Mouse (Mus musculus) spleen, adult 2 months (tissue): ENCODE data around the gene Dis3l2. TPM values are rescaled to one million over a fixed set of nuclear protein-coding genes. Genes with fewer than 3 reads are reported as not detected.

ENCODE experiments used
- DNase-seq, 2 experiments: peaks; one replicate each; pipeline versions ENCODE4 v3.0.0 to v3.0.0-alpha.2; 2012 to 2021; ENCODE audit warnings: low spot score in 2 of 2, low read depth in 1 of 2
- H3K27ac ChIP-seq: fragments of 200-500 bp; 2 replicates; pipeline ENCODE4 v1.5.1; 2012; ENCODE audit warnings: low read length, inconsistent platforms; ENCODE audit not compliant: insufficient read depth
- H3K27me3 ChIP-seq: fragments of 200-500 bp; 2 replicates; pipeline ENCODE4 v1.6.1; 2012; ENCODE audit warnings: mild to moderate bottlenecking, moderate library complexity, low read length, inconsistent platforms; ENCODE audit not compliant: control insufficient read depth, insufficient read depth
- H3K36me3 ChIP-seq: fragments of 200-500 bp; 2 replicates; pipeline ENCODE4 v1.6.1; 2012; ENCODE audit warnings: mild to moderate bottlenecking, low read length, inconsistent platforms; ENCODE audit not compliant: control insufficient read depth, insufficient read depth
- H3K4me1 ChIP-seq: fragments of 200-500 bp; 2 replicates; pipeline ENCODE4 v1.6.1; 2011; ENCODE audit warnings: inconsistent platforms; ENCODE audit not compliant: control insufficient read depth, insufficient read depth, insufficient read length
- H3K4me3 ChIP-seq: fragments of 200-500 bp; 2 replicates; pipeline ENCODE4 v1.5.1; 2011; ENCODE audit warnings: mild to moderate bottlenecking, inconsistent platforms; ENCODE audit not compliant: insufficient read depth, insufficient read length; ENCODE audit errors: extremely low read depth
- CTCF ChIP-seq: fragments of 200-500 bp; IDR thresholded peaks from 2 replicates; pipeline ENCODE4 v1.5.1; 2011; ENCODE audit warnings: mild to moderate bottlenecking, inconsistent platforms; ENCODE audit not compliant: insufficient read depth, insufficient read length, insufficient replicate concordance; ENCODE audit errors: extremely low read depth
- POLR2A ChIP-seq: fragments of 200-500 bp; IDR thresholded peaks from 2 replicates; pipeline ENCODE4 v1.6.1; 2011; ENCODE audit warnings: low read depth, low read length, inconsistent platforms
- WGBS: fragments of 180-500 bp; shearing (Covaris S2); methylation state at CpG from one replicate; pipeline ENCODE4 v1.1.7; 2018; 5-methylcytosine and 5-hydroxymethylcytosine counted together
- polyA plus RNA-seq: library from polyadenylated mRNA; depleted of rRNA; stranded (reverse); fragments of >200 nt; gene quantifications from 2 replicates; pipeline ENCODE4 v1.2.3, GENCODE M21; 2012

The Dis3l2 gene
- polyA plus RNA-seq, 1 experiment: 8.8 TPM

DNA sequence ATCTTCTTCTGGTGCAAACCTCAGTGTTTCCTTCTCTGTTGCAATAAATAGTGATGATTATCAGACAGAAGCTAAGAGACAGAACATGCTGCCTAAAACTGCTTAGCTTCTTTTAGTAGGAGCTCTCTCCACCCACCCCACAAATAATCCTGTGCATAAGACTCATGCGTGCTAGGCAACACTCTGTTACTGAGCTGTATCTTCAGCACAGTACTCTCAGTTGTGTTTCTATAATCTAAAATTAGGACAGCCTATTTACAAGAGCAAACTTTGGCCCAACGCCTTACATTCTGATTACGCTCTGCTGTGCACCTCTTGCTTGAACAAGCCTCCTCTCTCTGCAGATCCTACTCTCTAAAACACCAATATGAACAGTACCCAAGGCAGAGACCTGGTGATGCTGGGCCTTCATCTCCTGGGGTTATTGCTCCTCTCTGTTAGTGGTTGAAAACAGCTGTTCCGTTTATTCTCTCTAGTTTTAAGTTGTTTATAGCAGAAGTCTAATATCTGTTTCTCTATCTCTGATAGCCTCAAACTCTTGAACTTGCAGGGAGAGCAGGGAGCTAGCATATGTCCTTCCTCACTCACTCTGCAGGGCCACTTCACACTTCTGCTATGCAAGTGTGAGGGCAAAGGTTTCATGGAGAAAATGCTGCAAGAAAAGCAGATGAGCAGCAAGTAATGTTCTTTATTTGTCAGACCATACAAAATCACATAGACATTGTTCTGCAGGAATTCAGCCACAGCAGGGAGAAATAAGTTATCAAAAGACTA, 228.2 kb downstream of the Dis3l2 start:
- TF ChIP-seq CTCF: no peak
- TF ChIP-seq POLR2A: no peak
- Histone ChIP-seq H3K4me3 (no peak overlapping the region), H3K27me3 (no peaks in the 10 kb centered on the region), H3K4me1 (no peaks in the 10 kb centered on the region), H3K36me3 (peaks cover 4% of the 10 kb centered on the region; the same call in 1 of the 2 replicates), H3K27ac (no peak overlapping the region)
- no peak for DNase-seq
- 95% methylated on average over 4 of the region's 4 CpGs for WGBS

DNA sequence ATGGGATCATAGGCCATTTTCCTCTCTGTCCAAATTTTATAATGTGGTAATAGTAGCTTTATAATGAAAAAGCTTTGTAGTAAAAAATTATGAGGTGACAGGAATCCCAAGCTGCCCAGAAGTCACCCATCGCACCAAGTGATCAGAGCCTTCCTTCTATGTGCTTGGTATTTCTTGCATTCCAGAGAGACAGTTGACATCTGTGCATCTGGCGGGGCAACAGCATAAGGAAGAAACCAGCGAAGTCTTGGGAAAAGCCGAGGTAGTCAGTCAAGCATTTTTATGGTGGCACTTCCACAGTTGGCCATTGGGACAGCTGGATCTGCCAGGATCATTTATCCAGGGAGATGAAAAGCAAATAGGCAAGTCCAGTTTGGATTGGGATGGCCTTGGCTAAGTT, 229.2 kb downstream of the Dis3l2 start:
- H3K4me3 ChIP-seq: no peak overlapping the region
- H3K27ac ChIP-seq: no peak overlapping the region
- no peak for DNase-seq
- no peaks in the 10 kb centered on the region for H3K27me3 ChIP-seq
- TF ChIP-seq POLR2A (no peak), CTCF (no peak)
- H3K4me1 ChIP-seq: no peaks in the 10 kb centered on the region
- 93% methylated on average over 4 of the region's 4 CpGs for WGBS
- peaks cover 4% of the 10 kb centered on the region; the same call in 1 of the 2 replicates for H3K36me3 ChIP-seq

DNA sequence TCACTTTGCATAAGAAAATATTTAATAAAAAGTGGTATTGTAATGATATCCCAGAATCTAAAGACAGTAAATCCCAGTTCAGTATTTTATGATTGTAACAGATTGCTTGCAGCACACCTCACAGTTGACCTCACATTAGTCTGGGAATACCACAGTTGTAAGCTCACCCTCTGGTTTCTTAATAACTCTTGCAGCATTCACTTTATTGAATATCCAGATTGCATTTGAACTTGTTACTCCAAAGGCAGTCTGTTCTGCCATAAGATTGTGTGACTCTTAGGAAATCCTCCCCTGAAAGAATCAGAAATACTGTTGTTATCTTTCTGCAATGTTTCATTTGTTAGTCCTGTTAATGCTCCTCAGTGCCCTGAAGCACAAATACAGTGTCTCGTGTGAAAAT, 230.0 kb downstream of the Dis3l2 start:
- no peak overlapping the region for H3K4me3 ChIP-seq
- TF ChIP-seq CTCF (no peak), POLR2A (no peak)
- H3K4me1 ChIP-seq: no peaks in the 10 kb centered on the region
- H3K27me3 ChIP-seq: no peaks in the 10 kb centered on the region
- peaks cover 4% of the 10 kb centered on the region; the same call in 1 of the 2 replicates for H3K36me3 ChIP-seq
- H3K27ac ChIP-seq: no peak overlapping the region
- 90% methylated on average over 1 of the region's 1 CpGs for WGBS
- no peak for DNase-seq

DNA sequence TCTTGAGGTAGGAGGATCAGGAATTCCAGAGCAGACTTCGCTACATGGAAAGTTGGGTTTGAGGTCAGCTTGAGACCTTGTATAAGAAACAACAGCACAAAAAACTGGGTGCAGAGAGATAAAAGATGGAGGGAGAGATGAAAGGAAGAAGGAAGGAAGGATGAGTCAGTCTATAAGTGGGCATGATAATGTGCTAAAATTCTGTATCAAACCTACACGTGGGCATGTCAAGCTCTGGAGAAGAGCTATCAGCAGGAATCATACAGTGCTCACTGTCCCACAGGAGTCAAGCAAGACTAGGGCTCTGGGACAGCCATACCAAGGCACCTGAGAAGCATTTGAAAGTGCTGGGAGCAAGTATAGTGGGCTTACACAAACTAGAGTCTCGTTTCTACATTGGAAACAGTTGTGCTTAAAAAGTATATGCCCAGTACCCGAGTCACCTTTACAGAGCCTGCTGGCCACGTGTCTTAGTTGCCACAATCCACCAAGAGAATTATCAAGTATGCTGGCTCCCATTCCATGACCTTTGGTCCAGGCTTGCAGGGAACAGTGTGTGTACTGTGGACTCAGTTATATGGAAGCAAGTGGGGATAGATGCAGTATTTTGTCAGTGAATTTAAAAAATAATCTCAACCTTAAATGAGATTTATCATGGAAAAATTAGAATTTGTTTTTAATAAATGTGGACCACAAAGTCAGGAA, 248.0 kb downstream of the Dis3l2 start:
- no peak for TF ChIP-seq CTCF
- no peak for TF ChIP-seq POLR2A
- Histone ChIP-seq H3K36me3 (no peaks in the 10 kb centered on the region), H3K4me1 (no peaks in the 10 kb centered on the region), H3K27ac (no peak overlapping the region), H3K27me3 (no peaks in the 10 kb centered on the region), H3K4me3 (no peak overlapping the region)
- no peak for DNase-seq
- 82% methylated on average over 5 of the region's 5 CpGs for WGBS

DNA sequence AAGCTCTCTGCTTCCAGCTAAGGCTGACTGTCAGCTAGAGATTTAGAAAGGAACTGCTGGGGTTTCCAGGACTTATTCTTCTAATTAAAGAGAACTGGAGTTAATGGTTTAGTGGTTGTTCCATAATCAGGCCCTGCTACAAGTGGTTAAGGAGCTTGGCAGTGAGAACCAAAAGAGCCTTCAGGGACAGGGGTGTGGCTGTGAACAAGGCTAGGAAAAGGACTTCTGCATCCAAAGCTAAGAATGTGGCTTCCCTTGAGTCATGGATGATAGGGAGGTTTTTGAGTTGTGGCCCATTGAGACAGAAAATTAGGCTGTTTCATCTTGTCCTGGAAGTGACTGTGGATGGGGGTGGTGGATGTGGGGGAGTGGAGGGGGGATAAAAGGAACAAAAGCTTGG, 252.2 kb downstream of the Dis3l2 start:
- Histone ChIP-seq H3K4me1 (no peaks in the 10 kb centered on the region), H3K27ac (no peak overlapping the region), H3K27me3 (no peaks in the 10 kb centered on the region), H3K36me3 (peaks cover 4% of the 10 kb centered on the region), H3K4me3 (no peak overlapping the region)
- no peak for TF ChIP-seq CTCF
- TF ChIP-seq POLR2A: no peak
- DNase-seq: no peak

DNA sequence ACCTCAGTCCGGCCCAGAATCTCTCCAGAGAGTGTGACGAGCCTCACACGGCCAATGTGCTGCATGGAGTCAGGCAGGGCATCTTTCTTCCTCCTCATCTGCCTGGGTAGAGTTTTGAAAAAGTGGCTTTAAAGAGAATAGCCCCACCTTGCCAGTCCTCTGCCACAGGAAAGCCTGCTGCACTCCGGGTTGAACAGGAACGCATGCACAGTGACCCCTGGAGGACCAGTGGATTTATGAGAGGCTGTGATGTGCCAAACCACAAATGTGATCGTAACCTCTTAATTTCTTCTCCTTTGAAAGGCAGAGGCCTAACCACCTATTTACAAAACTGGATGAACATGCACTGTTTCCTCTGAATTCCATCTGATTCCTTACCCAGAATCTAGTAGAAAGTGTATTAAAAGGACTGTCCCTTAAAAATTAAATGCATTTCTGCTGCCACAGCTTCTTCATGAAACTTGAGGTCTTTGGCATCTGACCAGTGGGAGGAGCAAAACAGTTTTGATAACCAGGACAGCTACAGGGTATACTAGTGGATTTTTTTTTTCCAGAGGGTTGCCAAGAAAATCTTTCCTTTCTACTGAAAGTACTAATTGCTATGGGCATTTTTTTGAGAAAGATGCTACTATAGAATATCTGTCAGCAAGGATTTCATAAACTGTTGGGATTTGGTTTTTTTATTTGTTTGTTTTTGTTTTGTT, 264.8 kb downstream of the Dis3l2 start:
- Histone ChIP-seq H3K27me3 (no peaks in the 10 kb centered on the region), H3K36me3 (no peaks in the 10 kb centered on the region), H3K27ac (no peak overlapping the region), H3K4me1 (no peaks in the 10 kb centered on the region), H3K4me3 (no peak overlapping the region)
- TF ChIP-seq POLR2A (no peak), CTCF (no peak)
- DNase-seq: no peak
- 43% methylated on average over 6 of the region's 6 CpGs for WGBS
